Mouse (Mus musculus): Measurements from ENCODE around the gene Lmbr1. TPM values are rescaled to one million over a fixed set of nuclear protein-coding genes. Genes with fewer than 3 reads are reported as not detected.

Gene Lmbr1
- total and polyA plus RNA-seq, 2 experiments from 2014 or later = 34.0 to 40.4 TPM

GRCm38 (mm10) chr5:29197187-29197586, 181.0 kb downstream of the Lmbr1 start:
- no peak for TF ChIP-seq CTCF (IDR thresholded peaks at IDR 0.05; ENCODE audit: low read depth)
- H3K27me3 ChIP-seq (ENCODE audit: insufficient read depth, low read length) = no peaks in the 10 kb centered on the region
- H3K4me2 ChIP-seq (ENCODE audit: low read depth, low read length) = peak overlapping the region; percentile 82; the same call in 1 of the 2 replicates
- no peaks in the 10 kb centered on the region; the same call in 1 of the 2 replicates for H3K36me3 ChIP-seq (ENCODE audit: insufficient read depth, low read length)
- H3K27ac ChIP-seq = no peak overlapping the region
- no peak overlapping the region for H3K9ac ChIP-seq (replicated peaks; ENCODE audit: low read length)
- ATAC-seq (no peak), DNase-seq (ENCODE audit: low spot score) (no peak)
- no peaks in the 10 kb centered on the region for H3K4me1 ChIP-seq (ENCODE audit: insufficient read depth, low read length)
- 89% methylated on average over 4 of the region's 4 CpGs for WGBS
- H3K4me3 ChIP-seq (ENCODE audit: low read length) = no peak overlapping the region
- no peaks in the 10 kb centered on the region for H3K9me3 ChIP-seq (ENCODE audit: low read length)

DNA sequence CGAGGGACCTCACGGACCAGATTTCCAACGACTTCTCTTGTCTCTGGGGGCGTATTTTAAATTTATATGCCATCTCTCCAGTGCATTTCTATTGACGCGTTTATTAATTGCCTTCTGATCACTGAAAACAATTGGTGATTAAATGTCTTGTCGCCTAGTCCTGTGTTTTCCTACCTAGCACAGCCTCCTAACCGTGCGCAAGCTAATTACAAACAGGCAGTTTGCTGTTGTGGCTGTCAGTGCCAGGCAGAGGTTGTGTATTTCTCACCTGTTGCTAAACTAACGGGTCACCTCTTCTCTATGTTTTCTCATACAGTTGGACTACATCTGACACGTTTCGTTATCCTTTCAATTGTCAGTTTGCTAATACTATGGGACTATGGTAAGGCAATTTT, 181.9 kb downstream of the Lmbr1 start:
- H3K9ac ChIP-seq (replicated peaks; ENCODE audit: low read length) = peak overlapping the region; percentile 74
- H3K4me2 ChIP-seq (ENCODE audit: low read depth, low read length) = peak overlapping the region; percentile 82
- no peaks in the 10 kb centered on the region for H3K27me3 ChIP-seq (ENCODE audit: insufficient read depth, low read length)
- DNase-seq (ENCODE audit: low spot score) (peak; percentile 32), ATAC-seq (peak; percentile 15; the same call in 1 of the 2 replicates)
- no peaks in the 10 kb centered on the region for H3K4me1 ChIP-seq (ENCODE audit: insufficient read depth, low read length)
- H3K36me3 ChIP-seq (ENCODE audit: insufficient read depth, low read length) = no peaks in the 10 kb centered on the region; the same call in 1 of the 2 replicates
- H3K27ac ChIP-seq = peak overlapping the region; percentile 89; the same call in 1 of the 2 replicates
- 7% methylated on average over 12 of the region's 12 CpGs for WGBS
- TF ChIP-seq CTCF (IDR thresholded peaks at IDR 0.05; ENCODE audit: low read depth) = no peak
- peak overlapping the region; percentile 62 for H3K4me3 ChIP-seq (ENCODE audit: low read length)
- H3K9me3 ChIP-seq (ENCODE audit: low read length) = no peaks in the 10 kb centered on the region

- Histone ChIP-seq H3K4me3 (ENCODE audit: low read length) (peak within 1 kb of the TSS; percentile 62), H3K9ac (replicated peaks; ENCODE audit: low read length) (peak within 1 kb of the TSS; percentile 74), H3K4me1 (ENCODE audit: insufficient read depth, low read length) (no peaks in the 10 kb centered on the region), H3K27me3 (ENCODE audit: insufficient read depth, low read length) (no peaks in the 10 kb centered on the region), H3K9me3 (ENCODE audit: low read length) (no peaks in the 10 kb centered on the region), H3K4me2 (ENCODE audit: low read depth, low read length) (peak within 1 kb of the TSS; percentile 82), H3K27ac (peak within 1 kb of the TSS; percentile 89), H3K36me3 (ENCODE audit: insufficient read depth, low read length) (no peaks in the 10 kb centered on the region)
- TF ChIP-seq CTCF (IDR thresholded peaks at IDR 0.05; ENCODE audit: low read depth) = no peak
- DNase-seq (ENCODE audit: low spot score) = peak; percentile 98
- under 1% methylated on average over 67 of the region's 70 CpGs for WGBS
- peak; percentile 98 for ATAC-seq
Measured at GRCm38 (mm10) chr5:29195570-29196263, 182.5 kb downstream of the Lmbr1 start, which contains the start of gene Rnf32. Rnf32 (plus strand) TSS chr5:29195992.

- peak overlapping the region; percentile 82 for H3K4me2 ChIP-seq (ENCODE audit: low read depth, low read length)
- H3K9me3 ChIP-seq (ENCODE audit: low read length) = no peaks in the 10 kb centered on the region
- TF ChIP-seq CTCF (IDR thresholded peaks at IDR 0.05; ENCODE audit: low read depth) = no peak
- no peaks in the 10 kb centered on the region for H3K36me3 ChIP-seq (ENCODE audit: insufficient read depth, low read length)
- H3K4me3 ChIP-seq (ENCODE audit: low read length) = peak overlapping the region; percentile 62
- WGBS = 5% methylated on average over 9 of the region's 9 CpGs
- peak overlapping the region; percentile 74 for H3K9ac ChIP-seq (replicated peaks; ENCODE audit: low read length)
- ATAC-seq = no peak
- no peaks in the 10 kb centered on the region for H3K27me3 ChIP-seq (ENCODE audit: insufficient read depth, low read length)
- H3K27ac ChIP-seq = peak overlapping the region; percentile 89
- DNase-seq (ENCODE audit: low spot score) = no peak
- H3K4me1 ChIP-seq (ENCODE audit: insufficient read depth, low read length) = no peaks in the 10 kb centered on the region
Measured at GRCm38 (mm10) chr5:29195231-29195569, 183.0 kb downstream of the Lmbr1 start.

- Histone ChIP-seq H3K4me1 (ENCODE audit: insufficient read depth, low read length) (no peaks in the 10 kb centered on the region), H3K27ac (no peak overlapping the region), H3K9me3 (ENCODE audit: low read length) (no peaks in the 10 kb centered on the region), H3K9ac (replicated peaks; ENCODE audit: low read length) (no peak overlapping the region), H3K4me2 (ENCODE audit: low read depth, low read length) (no peak overlapping the region), H3K27me3 (ENCODE audit: insufficient read depth, low read length) (no peaks in the 10 kb centered on the region), H3K36me3 (ENCODE audit: insufficient read depth, low read length) (no peaks in the 10 kb centered on the region), H3K4me3 (ENCODE audit: low read length) (no peak overlapping the region)
- DNase-seq (ENCODE audit: low spot score) (no peak), ATAC-seq (no peak)
- WGBS = 87% methylated on average over 5 of the region's 5 CpGs
- TF ChIP-seq CTCF (IDR thresholded peaks at IDR 0.05; ENCODE audit: low read depth) = no peak
Measured at GRCm38 (mm10) chr5:29186798-29187197, 191.4 kb downstream of the Lmbr1 start.

Small RNA genes within 50 kb of the gene (microRNA-seq; reads per million reads assigned to microRNA genes)
- 0 reads per million in 2 experiments for gene Gm23801

Other genes with a start within 250 kb of the Lmbr1 start
- 6.2 and 9.7 TPM in 2 replicates for gene Rnf32, start 182.4 kb downstream of the Lmbr1 start, total RNA-seq (2014; rRNA removed)
- gene Rnf32, start 182.4 kb downstream of the Lmbr1 start, polyA plus RNA-seq (2015; fragmentation: Nextera tagmentation; extraction: Ambion mirVana) = 9.4 and 10.0 TPM in 2 replicates
- gene Nom1, start 56.3 kb upstream of the Lmbr1 start, total RNA-seq (2014; rRNA removed) = 7.4 and 24.3 TPM in 2 replicates
- gene Nom1, start 56.3 kb upstream of the Lmbr1 start, polyA plus RNA-seq (2015; fragmentation: Nextera tagmentation; extraction: Ambion mirVana) = 14.0 and 16.5 TPM in 2 replicates
- 0.16 TPM in 1 of 2 replicates, not detected in the other for gene Mnx1, start 100.1 kb upstream of the Lmbr1 start, total RNA-seq (2014; rRNA removed)
- 0.09 TPM in 1 of 2 replicates, not detected in the other for gene Mnx1, start 100.1 kb upstream of the Lmbr1 start, polyA plus RNA-seq (2015; fragmentation: Nextera tagmentation; extraction: Ambion mirVana)
- gene Ube3c, start 190.9 kb upstream of the Lmbr1 start, total RNA-seq (2014; rRNA removed) = 59.6 and 69.4 TPM in 2 replicates
- 35.6 TPM in 2 replicates for gene Ube3c, start 190.9 kb upstream of the Lmbr1 start, polyA plus RNA-seq (2015; fragmentation: Nextera tagmentation; extraction: Ambion mirVana)

Measured in hindbrain, postnatal 0 days (tissue).